Mouse (Mus musculus) liver, embryonic 13.5 days (tissue): ENCODE data around the gene Neurog3. TPM values are rescaled to one million over a fixed set of nuclear protein-coding genes. Genes with fewer than 3 reads are reported as not detected.

Source experiments
- ATAC-seq: fragments of 200-750 bp; cut with Nextera tagmentation; 2 replicates; pipeline ENCODE4 v1.8.0; 2017; ENCODE audit warnings: low read depth, mild to moderate bottlenecking, moderate number of reproducible peaks, moderate library complexity
- DNase-seq: peaks from one replicate; pipeline ENCODE4 v3.0.0; 2022
- H3K27ac ChIP-seq: fragments of 300-500 bp; sonication (generic); 2 replicates; pipeline ENCODE4 v1.5.1; 2015; ENCODE audit warnings: moderate library complexity, mild to moderate bottlenecking, inconsistent platforms
- H3K27me3 ChIP-seq: fragments of 300-500 bp; sonication (generic); 2 replicates; pipeline ENCODE4 v1.6.1; 2015; ENCODE audit warnings: mild to moderate bottlenecking, inconsistent platforms
- H3K36me3 ChIP-seq: fragments of 300-500 bp; sonication (generic); 2 replicates; pipeline ENCODE4 v1.6.1; 2015; ENCODE audit warnings: mild to moderate bottlenecking, inconsistent platforms
- H3K4me1 ChIP-seq: fragments of 300-500 bp; sonication (generic); replicated peaks from 2 replicates; pipeline ENCODE4 v1.6.1; 2015; ENCODE audit warnings: inconsistent platforms
- H3K4me2 ChIP-seq: fragments of 300-500 bp; sonication (generic); 2 replicates; pipeline ENCODE4 v1.6.1; 2015; ENCODE audit warnings: inconsistent platforms, mild to moderate bottlenecking, moderate library complexity
- H3K4me3 ChIP-seq: fragments of 300-500 bp; sonication (generic); replicated peaks from 2 replicates; pipeline ENCODE4 v1.5.1; 2015; ENCODE audit warnings: mild to moderate bottlenecking, inconsistent platforms
- H3K9ac ChIP-seq: fragments of 300-500 bp; sonication (generic); 2 replicates; pipeline ENCODE4 v1.6.1; 2015; ENCODE audit warnings: mild to moderate bottlenecking, inconsistent platforms
- H3K9me3 ChIP-seq: fragments of 300-500 bp; sonication (generic); replicated peaks from 2 replicates; pipeline ENCODE4 v1.6.1; 2016; ENCODE audit warnings: inconsistent platforms
- WGBS: fragments of 180-500 bp; shearing (Covaris S2); methylation state at CpG from one replicate; pipeline ENCODE4 v1.1.7; 2015; ENCODE audit not compliant: insufficient replicate concordance; 5-methylcytosine and 5-hydroxymethylcytosine counted together
- polyA plus RNA-seq: library from polyadenylated mRNA; unstranded; fragments of >200 nt; fragmentation: Nextera tagmentation; extraction: Ambion mirVana; gene quantifications from 2 replicates; pipeline ENCODE4 v1.2.1, GENCODE M21; 2015

The Neurog3 gene
- not detected in 2 replicates for polyA plus RNA-seq

GRCm38 (mm10) chr10:62132691-62133281 lies at the start of gene Neurog3:
Neurog3 (plus strand) TSS chr10:62133090.
- ATAC-seq (no peak), DNase-seq (no peak)
- Histone ChIP-seq H3K4me2 (peak within 1 kb of the TSS; percentile 24), H3K27me3 (peaks cover 98% of the 10 kb centered on the region), H3K27ac (no peak within 1 kb of the TSS), H3K9me3 (no peaks in the 10 kb centered on the region), H3K4me1 (0 out of 2 replicates have a peak, but pooled peaks cover 2% of the 10 kb centered on the region), H3K36me3 (no peaks in the 10 kb centered on the region), H3K4me3 (no peak within 1 kb of the TSS), H3K9ac (no peak within 1 kb of the TSS)
- 2% methylated on average over 29 of the region's 29 CpGs for WGBS

GRCm38 (mm10) chr10:62086044-62086443 lies 46.8 kb upstream of the Neurog3 start:
- Histone ChIP-seq H3K9ac (no peak overlapping the region), H3K36me3 (no peaks in the 10 kb centered on the region), H3K4me2 (no peak overlapping the region), H3K27ac (no peak overlapping the region), H3K27me3 (no peaks in the 10 kb centered on the region), H3K9me3 (no peaks in the 10 kb centered on the region), H3K4me3 (no peak overlapping the region), H3K4me1 (no peaks in the 10 kb centered on the region)
- ATAC-seq: no peak
- WGBS: 33% methylated on average over 2 of the region's 2 CpGs
- no peak for DNase-seq

- Histone ChIP-seq H3K27me3 (no peaks in the 10 kb centered on the region), H3K4me2 (no peak overlapping the region), H3K27ac (no peak overlapping the region), H3K4me3 (no peak overlapping the region), H3K36me3 (no peaks in the 10 kb centered on the region), H3K4me1 (no peaks in the 10 kb centered on the region), H3K9me3 (no peaks in the 10 kb centered on the region), H3K9ac (no peak overlapping the region)
- 73% methylated on average over 5 of the region's 5 CpGs for WGBS
- no peak for ATAC-seq
- DNase-seq: no peak
Measured at GRCm38 (mm10) chr10:62086826-62087225, 46.1 kb upstream of the Neurog3 start.

GRCm38 (mm10) chr10:62088411-62088810 lies 44.5 kb upstream of the Neurog3 start:
- Histone ChIP-seq H3K9me3 (no peaks in the 10 kb centered on the region), H3K4me3 (no peak overlapping the region), H3K4me2 (no peak overlapping the region), H3K9ac (no peak overlapping the region), H3K27ac (no peak overlapping the region), H3K27me3 (no peaks in the 10 kb centered on the region), H3K36me3 (no peaks in the 10 kb centered on the region), H3K4me1 (no peaks in the 10 kb centered on the region)
- DNase-seq (no peak), ATAC-seq (no peak)
- 57% methylated on average over 5 of the region's 5 CpGs for WGBS

GRCm38 (mm10) chr10:62089071-62089470 lies 43.8 kb upstream of the Neurog3 start:
- Histone ChIP-seq H3K27ac (no peak overlapping the region), H3K27me3 (no peaks in the 10 kb centered on the region), H3K4me1 (no peaks in the 10 kb centered on the region), H3K9ac (no peak overlapping the region), H3K4me2 (no peak overlapping the region), H3K4me3 (no peak overlapping the region), H3K9me3 (no peaks in the 10 kb centered on the region), H3K36me3 (no peaks in the 10 kb centered on the region)
- WGBS: 61% methylated on average over 7 of the region's 7 CpGs
- ATAC-seq (no peak), DNase-seq (no peak)

GRCm38 (mm10) chr10:62089486-62089885 lies 43.4 kb upstream of the Neurog3 start:
- H3K9ac ChIP-seq: no peak overlapping the region
- no peak overlapping the region for H3K4me2 ChIP-seq
- no peak for DNase-seq
- no peaks in the 10 kb centered on the region for H3K4me1 ChIP-seq
- no peak for ATAC-seq
- H3K4me3 ChIP-seq: no peak overlapping the region
- H3K36me3 ChIP-seq: no peaks in the 10 kb centered on the region
- H3K27ac ChIP-seq: no peak overlapping the region
- no peaks in the 10 kb centered on the region for H3K9me3 ChIP-seq
- no peaks in the 10 kb centered on the region for H3K27me3 ChIP-seq

GRCm38 (mm10) chr10:62093903-62094302 lies 39.0 kb upstream of the Neurog3 start:
- H3K27ac ChIP-seq: no peak overlapping the region
- H3K27me3 ChIP-seq: no peaks in the 10 kb centered on the region
- H3K4me2 ChIP-seq: no peak overlapping the region
- ATAC-seq (no peak), DNase-seq (no peak)
- H3K4me1 ChIP-seq: no peaks in the 10 kb centered on the region
- no peak overlapping the region for H3K4me3 ChIP-seq
- 29% methylated on average over 7 of the region's 7 CpGs for WGBS
- H3K9ac ChIP-seq: no peak overlapping the region
- H3K36me3 ChIP-seq: no peaks in the 10 kb centered on the region
- no peaks in the 10 kb centered on the region for H3K9me3 ChIP-seq

- DNase-seq (no peak), ATAC-seq (no peak)
- Histone ChIP-seq H3K9me3 (no peaks in the 10 kb centered on the region), H3K27me3 (no peaks in the 10 kb centered on the region), H3K4me3 (no peak overlapping the region), H3K4me1 (no peaks in the 10 kb centered on the region), H3K27ac (no peak overlapping the region), H3K9ac (no peak overlapping the region), H3K36me3 (no peaks in the 10 kb centered on the region), H3K4me2 (no peak overlapping the region)
- WGBS: 71% methylated on average over 6 of the region's 6 CpGs
Measured at GRCm38 (mm10) chr10:62094401-62094800, 38.5 kb upstream of the Neurog3 start.

- no peaks in the 10 kb centered on the region for H3K36me3 ChIP-seq
- no peak overlapping the region for H3K4me3 ChIP-seq
- no peak overlapping the region for H3K4me2 ChIP-seq
- WGBS: 47% methylated on average over 10 of the region's 10 CpGs
- H3K27ac ChIP-seq: no peak overlapping the region
- DNase-seq (no peak), ATAC-seq (no peak)
- H3K9ac ChIP-seq: no peak overlapping the region
- H3K27me3 ChIP-seq: peaks cover 15% of the 10 kb centered on the region; the same call in 1 of the 2 replicates
- no peaks in the 10 kb centered on the region for H3K9me3 ChIP-seq
- no peaks in the 10 kb centered on the region for H3K4me1 ChIP-seq
Measured at GRCm38 (mm10) chr10:62099749-62100403, 33.0 kb upstream of the Neurog3 start.

- Histone ChIP-seq H3K9ac (no peak overlapping the region), H3K36me3 (no peaks in the 10 kb centered on the region), H3K4me3 (no peak overlapping the region), H3K27me3 (peaks cover 20% of the 10 kb centered on the region; the same call in 1 of the 2 replicates), H3K9me3 (no peaks in the 10 kb centered on the region), H3K4me2 (no peak overlapping the region), H3K27ac (no peak overlapping the region), H3K4me1 (no peaks in the 10 kb centered on the region)
- WGBS: 7% methylated on average over 7 of the region's 7 CpGs
- DNase-seq (peak; percentile 15), ATAC-seq (no peak)
Measured at GRCm38 (mm10) chr10:62101504-62102439, 31.1 kb upstream of the Neurog3 start.

GRCm38 (mm10) chr10:62104835-62105576 lies 27.9 kb upstream of the Neurog3 start:
- Histone ChIP-seq H3K9ac (no peak overlapping the region), H3K4me1 (no peaks in the 10 kb centered on the region), H3K9me3 (no peaks in the 10 kb centered on the region), H3K4me2 (no peak overlapping the region), H3K36me3 (no peaks in the 10 kb centered on the region), H3K4me3 (no peak overlapping the region), H3K27ac (no peak overlapping the region), H3K27me3 (peaks cover 48% of the 10 kb centered on the region)
- 15% methylated on average over 7 of the region's 7 CpGs for WGBS
- DNase-seq: peak; percentile 24
- ATAC-seq: no peak
